Mouse (Mus musculus): ENCODE data around the gene Kcnq5.

The Kcnq5 gene

GRCm38 (mm10) chr1:21961251-21962082, at the start of gene Kcnq5:
TSS of gene Kcnq5 (minus strand) at chr1:21961942.
- DNase-seq = peak; percentile 81

GRCm38 (mm10) chr1:21979755-21980154, 18.0 kb upstream of the Kcnq5 start:
- DNase-seq = no peak

GRCm38 (mm10) chr1:21979292-21979691, 17.6 kb upstream of the Kcnq5 start:
- no peak for DNase-seq

GRCm38 (mm10) chr1:21974040-21974439, 12.3 kb upstream of the Kcnq5 start:
- no peak for DNase-seq

- DNase-seq = no peak
These were observed 5.4 kb upstream of the Kcnq5 start for GRCm38 (mm10) chr1:21967139-21967538.

GRCm38 (mm10) chr1:21962896-21963864, 1.4 kb upstream of the Kcnq5 start:
- peak; percentile 30 for DNase-seq

GRCm38 (mm10) chr1:21962083-21962471, 335 bp upstream of the Kcnq5 start:
- DNase-seq = peak; percentile 57

GRCm38 (mm10) chr1:21960421-21961250, 1.1 kb downstream of the Kcnq5 start:
- peak; percentile 74 for DNase-seq

GRCm38 (mm10) chr1:21959648-21960285, 2.0 kb downstream of the Kcnq5 start:
- peak; percentile 6 for DNase-seq

GRCm38 (mm10) chr1:21958013-21958412, 3.7 kb downstream of the Kcnq5 start:
- no peak for DNase-seq

- DNase-seq = peak; percentile 5
These were observed 20.9 kb downstream of the Kcnq5 start for GRCm38 (mm10) chr1:21940831-21941230.

GRCm38 (mm10) chr1:21927182-21927581, 34.6 kb downstream of the Kcnq5 start:
- no peak for DNase-seq

- DNase-seq = no peak
These were observed 38.5 kb downstream of the Kcnq5 start for GRCm38 (mm10) chr1:21923293-21923642.

GRCm38 (mm10) chr1:21922578-21923292, 39.0 kb downstream of the Kcnq5 start:
- no peak for DNase-seq

GRCm38 (mm10) chr1:21919276-21919675, 42.5 kb downstream of the Kcnq5 start:
- no peak for DNase-seq

GRCm38 (mm10) chr1:21896067-21896719, 65.5 kb downstream of the Kcnq5 start:
- no peak for DNase-seq

GRCm38 (mm10) chr1:21883747-21884146, 78.0 kb downstream of the Kcnq5 start:
- no peak for DNase-seq

- DNase-seq = no peak
These were observed 90.9 kb downstream of the Kcnq5 start for GRCm38 (mm10) chr1:21870889-21871288.

- no peak for DNase-seq
These were observed 93.3 kb downstream of the Kcnq5 start for GRCm38 (mm10) chr1:21868484-21868883.

- no peak for DNase-seq
These were observed 105.3 kb downstream of the Kcnq5 start for GRCm38 (mm10) chr1:21856399-21856798.

- DNase-seq = no peak
These were observed 123.2 kb downstream of the Kcnq5 start for GRCm38 (mm10) chr1:21838534-21838933.

Data from right cerebral cortex, postnatal 25 days (tissue).